Mouse (Mus musculus) kidney, postnatal 25 days (tissue): Measurements from ENCODE around the gene Rbm15.
A peak's percentile ranks its signal among the peaks of the same experiment; 100 is the strongest.

Experiments
- DNase-seq, 2 experiments: peaks; one replicate each; pipeline ENCODE4 v3.0.0; 2021; ENCODE audit warnings: mixed read lengths in 2 of 2

Gene Rbm15

DNA sequence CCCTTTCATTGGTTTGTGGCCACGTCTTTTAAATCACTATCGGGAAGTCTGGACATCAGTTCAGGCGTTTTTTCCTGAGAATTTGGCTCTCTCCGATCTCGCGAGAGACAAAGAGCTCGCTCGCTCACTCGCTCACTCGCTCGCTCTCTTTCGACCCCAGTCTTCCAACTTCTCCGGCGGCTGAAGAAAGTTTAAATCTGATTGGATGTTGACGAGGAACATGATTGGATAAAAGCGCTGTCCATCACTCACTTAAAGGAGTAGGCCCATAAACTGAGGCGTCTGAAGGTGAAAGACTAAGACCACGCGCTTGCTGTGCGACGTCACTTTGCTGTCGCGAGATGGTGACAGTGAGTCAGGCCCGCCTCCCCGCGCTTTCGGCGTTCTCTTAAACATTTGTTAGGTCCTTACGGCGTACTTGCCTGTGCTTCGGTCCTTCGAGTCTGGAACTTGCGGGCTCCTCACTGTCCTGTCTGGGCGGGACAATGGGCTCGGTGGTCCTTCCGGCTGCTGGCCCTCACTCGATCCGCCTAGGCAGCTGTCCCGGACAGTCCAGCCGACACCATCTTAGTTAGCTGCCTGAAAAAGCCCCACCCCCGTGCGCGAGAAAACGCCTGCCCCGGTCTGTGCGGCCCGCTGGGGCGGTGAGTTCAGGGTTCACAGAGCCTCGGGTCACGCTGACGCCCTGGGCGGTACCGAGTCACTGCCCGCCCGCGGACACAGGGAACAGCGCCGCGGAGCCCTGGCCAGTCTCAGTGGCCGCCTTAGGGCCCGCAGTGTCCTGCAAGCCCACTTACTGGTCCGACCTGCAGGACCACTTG is at the start of gene Rbm15:
Gene Rbm15, minus strand, starts transcription at position 293 of the 821 bp plus-strand sequence.
- DNase-seq = peak; percentile 98 to 99

DNA sequence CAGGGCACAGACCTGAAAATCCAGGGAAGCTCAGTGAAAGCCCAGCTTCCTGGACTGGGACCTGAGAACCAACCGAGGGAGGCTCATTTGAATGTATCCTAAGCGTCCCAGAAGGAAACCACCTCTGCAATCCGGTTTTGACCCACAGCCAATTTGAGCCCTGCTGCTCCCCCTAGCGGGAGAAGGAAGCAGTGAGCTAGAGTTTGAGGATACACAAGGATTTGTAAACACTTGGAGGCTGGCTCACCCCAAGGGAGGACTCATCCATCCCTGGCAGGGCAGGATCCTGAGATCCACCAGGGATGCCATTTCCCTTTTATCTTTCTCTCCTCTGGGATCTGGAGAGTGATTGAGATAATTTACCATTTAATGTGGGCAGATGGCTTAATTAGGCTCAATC is 45.9 kb upstream of the Rbm15 start:
- peak; percentile 66 to 81 for DNase-seq

DNA sequence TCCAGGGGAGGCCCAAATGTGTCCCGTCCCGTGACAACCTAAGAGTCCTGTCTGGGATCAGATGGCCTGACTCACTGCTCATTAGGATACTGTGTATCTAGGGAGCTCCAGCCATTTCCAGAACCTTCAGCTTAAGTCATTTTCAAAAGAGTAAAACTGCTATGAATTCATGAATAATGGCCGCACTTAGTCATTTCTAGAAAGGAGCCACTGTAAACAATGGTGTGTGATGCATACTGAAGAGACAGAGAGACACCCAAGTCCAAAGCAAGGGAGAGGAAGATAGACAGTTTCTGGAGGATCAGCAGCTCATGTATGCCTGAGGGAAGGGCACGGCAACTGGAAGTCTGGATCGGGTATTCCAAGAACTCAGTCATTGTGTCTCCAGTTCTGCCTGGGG is 45.2 kb upstream of the Rbm15 start:
- DNase-seq = no peak

DNA sequence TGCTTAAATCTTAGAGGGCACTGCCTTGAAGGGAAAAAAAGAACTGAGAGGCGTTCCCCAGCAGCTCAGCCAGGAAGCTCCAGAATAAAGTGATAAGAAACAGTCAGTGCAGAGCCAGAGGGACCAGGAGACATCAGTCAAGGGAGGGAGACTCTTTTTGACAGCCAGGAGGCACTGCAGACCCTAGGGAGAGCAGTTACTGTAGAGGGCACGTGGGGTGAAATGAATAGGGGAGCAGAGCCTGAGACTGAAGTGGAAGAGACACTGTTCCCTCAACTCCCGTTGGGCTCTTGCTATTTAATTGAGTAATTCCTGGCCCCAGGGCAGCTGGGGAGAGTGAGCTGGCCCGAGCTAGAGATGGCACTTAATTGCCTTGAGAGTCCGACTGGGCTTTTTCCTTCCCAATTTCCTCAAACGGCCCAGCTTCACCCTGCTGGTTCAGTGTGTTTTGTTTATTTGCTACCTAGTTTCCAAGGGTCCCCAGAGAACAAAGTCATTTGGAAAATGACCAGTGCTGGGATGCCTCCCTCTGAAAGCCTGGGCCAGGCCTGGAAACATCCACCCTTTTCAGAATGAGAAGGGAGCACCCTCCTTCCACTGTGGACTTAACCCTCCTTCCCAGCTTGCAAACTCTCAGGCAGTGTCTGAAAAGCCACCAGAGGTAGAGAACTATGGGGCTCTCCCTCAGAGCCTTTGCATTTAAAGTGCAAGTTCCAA is 41.6 kb upstream of the Rbm15 start:
- DNase-seq = no peak

DNA sequence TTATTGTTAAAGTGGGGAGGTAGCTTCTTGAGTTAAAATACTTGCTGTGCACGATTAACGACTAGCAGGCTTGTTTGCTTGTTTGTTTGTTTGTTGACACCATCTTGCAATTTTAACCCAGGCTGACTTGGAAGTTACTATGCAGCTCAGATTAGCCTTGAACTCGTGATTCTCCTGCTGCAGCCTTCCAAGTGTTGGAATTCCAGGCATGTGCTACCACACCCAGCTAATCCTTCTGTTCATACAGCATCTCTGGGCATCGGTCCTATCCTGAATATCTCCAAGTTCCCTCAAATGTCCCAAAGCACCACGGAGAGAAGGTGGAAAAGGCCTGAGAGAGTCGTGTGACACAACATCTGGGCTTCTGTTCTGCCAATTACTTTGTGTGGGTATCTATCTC is 35.7 kb upstream of the Rbm15 start:
- no peak for DNase-seq

DNA sequence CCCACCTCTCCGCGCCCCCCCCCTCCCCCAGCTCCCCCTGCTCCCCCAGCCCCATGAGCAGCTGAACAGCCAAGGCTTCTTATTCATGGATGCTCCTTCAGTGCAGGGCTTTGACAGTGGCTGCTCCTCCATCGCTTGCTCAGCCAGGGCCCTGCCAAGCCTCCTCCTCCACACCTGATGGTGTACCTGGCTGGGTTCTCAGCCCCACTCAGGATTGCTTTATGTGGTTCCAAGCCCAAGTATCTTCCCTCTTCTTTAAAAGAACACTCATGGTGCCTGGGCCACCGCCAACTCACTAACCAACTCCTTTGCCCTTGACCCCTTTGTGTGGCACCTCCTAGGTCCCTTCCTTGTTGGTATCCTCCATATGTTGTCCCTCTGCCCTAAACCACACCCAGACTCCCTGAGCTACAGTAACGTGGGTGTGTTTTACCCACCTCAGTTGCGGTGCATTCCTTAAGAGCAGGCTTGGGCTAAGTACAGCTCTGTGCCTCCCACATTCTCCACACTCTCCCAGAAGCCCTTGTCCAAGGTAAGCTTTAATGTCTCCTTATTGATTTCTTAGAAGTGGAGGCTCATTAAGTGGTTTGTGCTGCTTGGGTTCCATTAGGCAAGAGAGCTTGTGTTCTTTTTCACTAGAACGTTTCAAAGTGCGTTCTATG is 34.6 kb upstream of the Rbm15 start:
- no peak for DNase-seq

DNA sequence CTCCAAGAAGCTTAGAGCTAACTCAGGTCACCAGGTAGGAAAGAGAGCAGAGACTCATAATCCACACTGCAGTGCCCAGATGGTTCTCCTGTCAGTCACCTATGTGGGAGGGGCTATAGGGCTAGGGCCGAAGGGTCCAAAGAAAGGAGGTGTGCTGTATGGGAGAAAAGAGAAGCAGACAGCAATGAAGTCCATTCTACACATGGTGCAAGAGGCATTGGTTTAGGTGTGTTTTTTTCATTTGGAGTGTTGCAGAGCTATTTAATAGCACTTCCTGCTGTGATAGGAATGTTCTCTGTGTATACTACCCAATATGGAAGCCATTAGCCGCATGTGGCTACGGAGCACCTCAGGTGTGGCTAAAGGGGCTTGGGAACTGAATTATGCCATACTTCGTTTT is 31.9 kb upstream of the Rbm15 start:
- DNase-seq = no peak

DNA sequence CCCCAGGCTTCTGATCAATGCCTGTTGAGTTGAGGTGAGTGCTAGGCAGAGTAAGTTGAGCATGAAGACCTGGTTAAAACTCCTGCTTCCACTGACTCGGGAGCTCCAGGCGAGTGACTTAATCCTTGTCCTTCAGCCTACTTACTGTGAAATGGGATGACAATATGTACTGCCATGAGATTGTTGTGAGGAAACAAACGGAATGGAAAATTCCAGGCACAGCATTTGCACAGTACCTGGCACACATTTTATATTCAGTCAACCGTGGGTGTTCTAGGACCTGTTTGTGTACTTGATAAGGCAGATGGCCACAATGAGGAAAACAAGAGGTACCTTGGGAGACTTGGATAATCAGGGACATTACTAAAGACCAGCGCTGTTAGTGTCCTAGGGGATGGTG is 29.9 kb upstream of the Rbm15 start:
- DNase-seq = no peak

DNA sequence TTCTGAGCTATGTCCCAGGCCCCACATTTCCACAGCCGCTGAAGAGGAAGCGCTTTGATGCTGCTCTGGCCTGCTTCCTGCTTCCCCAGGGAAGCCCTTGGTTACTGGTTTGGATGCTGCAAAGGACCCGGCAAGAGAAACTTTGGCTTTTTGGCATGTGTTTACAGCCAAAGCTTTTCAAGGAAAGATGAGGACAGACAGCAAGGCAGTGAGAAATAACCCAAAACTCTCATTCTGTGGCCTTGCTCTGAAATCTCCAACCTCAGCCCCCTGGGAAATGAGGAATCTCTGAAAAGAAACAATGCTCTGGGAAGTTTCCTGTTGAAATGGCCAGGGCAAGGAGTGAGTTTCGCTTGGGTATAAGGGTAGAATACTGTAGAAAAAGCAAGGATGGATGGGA is 26.9 kb upstream of the Rbm15 start:
- DNase-seq = no peak

DNA sequence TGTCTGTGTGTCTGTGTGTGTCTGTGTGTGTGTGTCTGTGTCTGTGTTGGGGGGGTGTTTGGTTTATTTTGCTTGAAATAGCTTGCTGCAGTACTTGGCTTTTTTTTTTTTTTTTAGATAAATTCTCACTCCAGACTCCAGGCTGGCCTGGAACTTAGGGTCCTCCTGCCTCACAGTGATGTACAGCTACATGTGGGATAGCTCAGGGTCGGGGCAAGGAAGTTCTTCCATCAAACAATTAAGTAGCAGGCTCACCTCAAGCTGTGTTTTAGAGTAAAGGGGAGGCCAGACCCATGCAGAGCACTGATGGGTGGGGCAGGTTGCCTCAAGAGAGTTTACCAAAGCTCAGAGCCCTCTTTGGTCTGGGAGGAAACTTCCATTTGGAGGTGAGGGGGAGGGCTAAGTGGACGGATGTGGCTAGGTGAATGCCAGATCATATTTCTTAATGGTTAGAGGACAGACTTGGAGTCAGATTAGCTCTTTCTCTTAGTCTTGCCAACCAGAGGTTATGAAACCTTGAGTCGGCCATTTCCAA is 24.3 kb upstream of the Rbm15 start:
- DNase-seq = no peak

DNA sequence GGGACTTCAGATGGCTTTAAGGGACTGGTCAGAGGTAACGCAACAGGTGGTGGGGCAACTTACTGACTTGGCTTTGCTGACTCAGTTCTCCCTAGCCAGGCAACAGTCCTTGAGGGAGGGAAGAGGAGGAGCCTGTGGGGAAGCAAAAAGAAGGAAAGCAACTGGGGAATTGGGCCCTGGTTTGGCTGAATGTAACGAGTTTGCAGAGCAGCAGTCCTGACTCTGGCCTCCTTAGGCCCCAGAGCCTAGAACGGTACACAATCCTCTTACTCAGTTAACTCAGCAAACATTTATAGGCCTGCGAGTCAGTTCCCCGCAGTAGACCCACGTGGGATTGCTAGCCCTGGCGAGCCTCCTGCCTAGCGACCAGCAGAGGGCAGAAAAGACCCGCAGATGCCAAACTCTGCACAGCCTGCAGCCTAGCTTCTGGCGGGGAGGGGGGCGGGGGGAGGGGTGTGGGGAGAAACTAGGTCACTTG is 23.5 kb upstream of the Rbm15 start:
- DNase-seq = peak; percentile 77 to 86

DNA sequence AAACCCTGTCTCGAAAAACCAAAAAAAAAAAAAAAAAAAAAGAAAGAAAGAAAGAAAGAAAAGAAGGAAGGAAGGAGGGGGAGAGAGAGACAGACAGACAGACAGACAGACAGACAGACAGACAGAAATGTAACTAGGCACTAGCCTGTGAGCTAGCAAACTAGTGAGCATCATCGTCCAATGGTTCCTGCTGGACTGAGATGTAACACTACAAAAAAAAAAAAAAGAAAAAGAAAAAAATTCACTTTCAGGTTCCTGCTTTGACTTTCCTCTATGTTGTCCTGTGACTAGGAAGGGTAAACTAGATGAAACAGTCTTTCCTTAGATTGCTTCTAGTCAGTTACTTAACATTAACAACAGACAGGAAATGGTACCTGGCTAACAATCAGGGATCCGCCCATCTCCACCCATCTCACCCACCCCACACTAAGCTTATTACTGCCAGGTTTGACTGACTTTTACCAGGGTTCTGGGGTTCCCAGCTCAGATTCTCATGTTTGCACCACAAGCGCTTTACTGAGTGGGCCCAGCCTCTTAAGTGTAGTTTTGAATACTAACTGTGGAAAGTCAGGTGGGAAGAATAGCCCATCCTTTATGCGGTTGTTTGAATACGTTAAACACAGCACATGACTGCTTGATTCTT is 22.3 kb upstream of the Rbm15 start:
- DNase-seq = no peak

DNA sequence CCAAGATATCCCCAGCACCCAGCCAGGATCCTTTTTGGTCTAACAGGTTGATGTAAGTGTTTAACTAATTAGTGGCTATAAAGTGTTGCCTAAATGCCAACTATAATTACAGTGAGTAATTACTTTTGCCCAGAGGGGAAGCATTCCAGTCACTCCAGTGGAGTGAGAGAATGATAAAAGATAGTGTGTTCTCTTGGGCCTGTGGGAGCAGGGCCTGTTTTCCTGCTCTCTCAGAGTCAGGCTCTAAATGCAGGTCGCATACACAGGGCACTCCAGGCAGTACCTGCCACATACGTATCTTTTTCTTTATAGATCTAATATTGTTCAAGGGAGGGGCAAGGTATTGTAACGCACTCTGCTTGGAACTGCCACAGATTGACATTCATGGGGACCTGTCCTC is 18.2 kb upstream of the Rbm15 start:
- no peak for DNase-seq

DNA sequence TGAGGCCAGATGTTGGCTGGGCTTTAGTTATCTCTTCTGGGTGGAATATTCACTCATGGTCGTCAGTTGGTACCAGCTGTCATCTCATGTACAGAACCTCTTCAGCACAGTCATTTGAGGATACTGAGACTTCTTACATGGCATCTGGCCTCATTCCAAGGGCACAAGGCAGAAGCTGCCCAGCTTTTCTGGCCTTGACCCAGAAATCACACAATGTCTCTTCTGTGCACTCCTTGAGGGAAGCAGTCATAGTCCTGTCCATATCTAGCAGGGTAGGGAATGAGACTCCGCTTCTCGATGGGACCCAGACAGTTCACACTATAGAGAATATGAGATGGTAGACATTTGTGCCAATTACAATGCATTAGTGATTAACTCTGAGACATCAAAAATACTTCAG is 15.5 kb upstream of the Rbm15 start:
- DNase-seq = peak in 1 of 2 experiments; percentile 29

DNA sequence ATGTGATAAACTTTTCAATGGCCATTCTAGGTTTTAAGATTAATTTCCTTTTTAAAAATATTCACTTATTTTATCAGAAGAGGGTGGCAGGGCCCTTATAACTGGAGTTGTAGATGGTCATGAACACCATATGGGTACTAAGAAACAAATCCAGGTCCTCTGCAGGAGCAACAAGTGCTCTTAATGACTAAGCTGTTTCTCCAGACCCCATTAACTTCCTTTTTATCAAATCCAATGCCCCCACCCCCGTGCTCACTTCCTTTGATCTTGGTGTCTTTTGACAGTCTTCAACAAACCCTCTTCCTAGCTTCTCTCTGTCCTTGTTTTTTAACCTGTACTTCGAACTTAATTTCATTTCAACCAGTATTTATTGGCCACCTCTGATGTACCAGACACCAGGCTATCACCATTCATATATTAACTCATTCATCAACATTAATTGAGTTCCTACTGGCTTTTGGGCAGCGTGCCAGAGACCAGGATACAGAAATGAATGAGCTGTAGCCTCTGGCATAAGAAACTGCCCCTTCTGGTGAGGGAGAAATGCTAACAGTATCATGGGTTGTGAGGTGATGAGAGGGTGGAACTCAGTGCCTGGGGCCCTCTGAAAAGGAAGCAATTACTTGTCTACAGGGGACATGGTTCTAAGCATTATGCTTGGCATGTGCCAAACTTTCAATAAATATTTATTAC is 11.7 kb upstream of the Rbm15 start:
- no peak for DNase-seq

DNA sequence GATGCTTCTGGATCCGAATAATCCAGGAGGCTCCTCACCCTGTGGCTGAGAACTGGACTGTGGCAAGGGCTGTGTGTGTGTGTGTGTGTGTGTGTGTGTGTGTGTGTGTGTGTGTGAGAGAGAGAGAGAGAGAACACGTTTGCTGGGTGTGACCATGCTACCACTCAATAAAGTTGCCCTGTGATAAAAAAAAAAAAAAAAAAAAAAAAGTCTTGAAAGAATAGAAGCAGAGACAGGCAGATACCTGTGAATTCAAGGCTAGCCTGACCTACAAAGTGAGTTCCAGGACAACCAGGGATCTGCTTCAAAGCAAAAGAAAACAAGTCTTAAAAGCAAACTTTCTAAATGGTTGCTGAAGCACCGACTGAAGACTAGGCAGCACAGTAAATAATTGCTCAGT is 10.5 kb upstream of the Rbm15 start:
- no peak for DNase-seq

DNA sequence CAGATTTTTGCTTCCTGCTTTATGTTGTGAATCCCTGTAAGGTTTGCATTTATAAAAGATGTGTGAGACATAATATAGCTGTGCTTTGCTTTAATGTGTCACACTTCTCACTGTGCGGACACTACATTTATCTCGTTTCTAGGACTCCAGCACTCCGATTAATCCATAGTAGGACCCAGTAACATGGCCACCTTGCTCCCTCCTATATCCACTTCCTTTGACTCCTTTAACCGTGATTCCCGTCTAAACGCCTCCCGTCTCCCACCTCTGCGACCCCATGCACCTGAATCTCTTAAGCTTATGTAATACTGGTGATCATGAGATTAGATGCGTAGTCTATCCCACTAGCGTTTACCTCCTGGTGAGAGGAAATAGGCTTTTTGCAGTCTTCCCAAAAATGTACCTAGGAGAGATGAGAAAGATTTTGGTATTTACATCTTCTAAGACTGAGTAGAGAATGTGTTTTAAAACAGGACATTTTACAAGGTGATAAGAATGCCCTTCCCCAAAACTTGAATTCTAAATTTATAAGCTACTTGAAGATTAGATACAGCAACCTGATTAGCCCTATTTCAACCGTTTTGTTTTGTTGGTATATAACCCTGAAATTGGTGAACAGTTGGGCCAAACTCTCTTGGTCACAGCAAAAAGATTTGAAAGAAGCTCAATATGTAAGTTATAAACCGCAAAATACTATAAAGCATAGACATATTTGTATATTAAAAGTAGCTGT is 895 bp upstream of the Rbm15 start:
- peak in 1 of 2 experiments; percentile 35 for DNase-seq

DNA sequence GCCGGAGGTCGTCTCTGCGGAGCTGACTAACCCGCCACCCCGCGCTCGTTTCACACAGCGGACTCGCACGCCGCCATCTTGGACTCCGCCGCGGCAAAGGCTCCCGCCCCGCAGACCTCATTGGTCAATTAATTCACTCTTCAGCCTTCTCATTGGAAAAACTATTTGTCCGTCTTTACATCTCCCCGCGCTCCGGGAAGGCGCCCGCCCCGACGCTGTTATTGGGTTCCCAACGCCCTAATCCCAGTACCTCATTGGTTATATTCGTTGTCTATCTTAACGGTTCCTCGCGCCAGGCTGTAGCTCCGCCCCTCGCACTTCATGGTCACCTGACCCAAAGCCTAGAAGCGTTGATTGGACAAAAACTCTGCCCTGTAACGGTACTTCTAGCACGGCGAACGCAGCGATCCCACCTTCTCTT is 503 bp downstream of the Rbm15 start:
- DNase-seq = peak; percentile 96 to 98

DNA sequence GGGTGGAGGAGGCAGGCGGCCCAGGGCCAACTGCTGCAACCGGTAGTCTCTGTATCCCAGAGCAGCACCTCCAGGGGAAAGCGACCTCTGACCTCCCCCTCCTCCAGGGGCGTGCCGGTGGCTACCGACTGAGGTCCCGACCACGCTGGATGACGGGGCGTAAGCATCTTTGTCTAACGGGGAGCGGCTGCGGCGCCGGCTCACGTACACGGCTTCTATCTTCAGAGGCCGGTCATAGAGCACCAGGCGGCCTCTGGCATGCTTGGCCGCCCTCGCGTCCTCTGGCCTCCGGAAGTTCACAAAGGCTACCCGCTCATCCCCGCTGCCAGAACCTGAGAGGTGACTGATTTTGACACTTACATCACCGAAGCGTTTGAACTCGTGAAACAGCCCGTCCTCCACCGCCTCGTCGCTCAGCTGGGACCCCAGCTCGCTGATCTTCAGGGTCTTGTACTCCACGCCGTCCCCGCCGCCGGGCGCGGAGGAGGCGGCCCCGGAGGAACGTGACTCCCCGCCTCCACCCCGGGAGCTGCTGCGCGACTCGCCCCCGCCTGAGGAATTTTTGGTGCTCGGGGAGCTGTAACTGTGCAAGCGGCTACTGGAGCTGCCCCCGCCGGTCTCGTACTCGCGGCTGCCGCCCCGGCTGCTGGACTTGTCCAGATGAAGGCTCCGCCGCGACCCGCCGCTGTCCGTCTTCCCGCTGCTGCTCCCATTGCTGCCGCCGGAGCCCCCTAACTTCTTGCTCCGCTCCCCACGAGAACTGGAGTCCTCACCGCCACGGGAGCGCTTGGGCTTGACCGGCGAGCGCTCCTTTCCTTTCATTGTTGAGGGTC is 1.1 kb downstream of the Rbm15 start:
- peak; percentile 64 to 89 for DNase-seq

DNA sequence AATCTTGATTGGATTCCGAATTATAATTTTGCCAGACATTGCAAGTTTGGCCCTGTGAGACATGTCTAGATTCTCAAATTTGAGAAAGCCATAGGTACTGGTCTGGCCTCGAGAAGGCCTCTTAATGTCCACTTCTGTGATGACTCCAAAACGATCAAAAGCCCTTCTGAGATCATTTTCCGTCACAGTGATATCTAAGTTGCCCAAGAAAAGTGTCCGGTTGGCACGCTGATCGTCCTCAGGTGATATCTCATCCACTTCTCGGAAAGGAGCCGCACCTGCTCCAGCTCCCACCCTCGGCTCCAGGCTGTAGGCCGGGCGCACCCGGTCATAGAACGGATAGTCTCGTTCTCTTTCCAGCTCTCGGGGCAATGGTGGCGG is 1.7 kb downstream of the Rbm15 start:
- no peak for DNase-seq
